Mouse (Mus musculus): ENCODE results near the gene Spata18.

GRCm38 (mm10) chr5:73618969-73619368 lies 32.2 kb upstream of the Spata18 start:
- TF ChIP-seq POLR2A (IDR thresholded peaks at IDR 0.05; ENCODE audit: control insufficient read depth, extremely low read depth, insufficient read depth, low read length, poor library complexity), result no peak
- no peak for TF ChIP-seq CTCF (IDR thresholded peaks at IDR 0.05; ENCODE audit: borderline replicate concordance, control insufficient read depth, extremely low read depth, insufficient read depth, low read length, poor library complexity)

Measured in thymus, adult 2 months (tissue).